Comparison of ENCODE assay signal across 8 mouse cellular contexts in the genomic region with DNA sequence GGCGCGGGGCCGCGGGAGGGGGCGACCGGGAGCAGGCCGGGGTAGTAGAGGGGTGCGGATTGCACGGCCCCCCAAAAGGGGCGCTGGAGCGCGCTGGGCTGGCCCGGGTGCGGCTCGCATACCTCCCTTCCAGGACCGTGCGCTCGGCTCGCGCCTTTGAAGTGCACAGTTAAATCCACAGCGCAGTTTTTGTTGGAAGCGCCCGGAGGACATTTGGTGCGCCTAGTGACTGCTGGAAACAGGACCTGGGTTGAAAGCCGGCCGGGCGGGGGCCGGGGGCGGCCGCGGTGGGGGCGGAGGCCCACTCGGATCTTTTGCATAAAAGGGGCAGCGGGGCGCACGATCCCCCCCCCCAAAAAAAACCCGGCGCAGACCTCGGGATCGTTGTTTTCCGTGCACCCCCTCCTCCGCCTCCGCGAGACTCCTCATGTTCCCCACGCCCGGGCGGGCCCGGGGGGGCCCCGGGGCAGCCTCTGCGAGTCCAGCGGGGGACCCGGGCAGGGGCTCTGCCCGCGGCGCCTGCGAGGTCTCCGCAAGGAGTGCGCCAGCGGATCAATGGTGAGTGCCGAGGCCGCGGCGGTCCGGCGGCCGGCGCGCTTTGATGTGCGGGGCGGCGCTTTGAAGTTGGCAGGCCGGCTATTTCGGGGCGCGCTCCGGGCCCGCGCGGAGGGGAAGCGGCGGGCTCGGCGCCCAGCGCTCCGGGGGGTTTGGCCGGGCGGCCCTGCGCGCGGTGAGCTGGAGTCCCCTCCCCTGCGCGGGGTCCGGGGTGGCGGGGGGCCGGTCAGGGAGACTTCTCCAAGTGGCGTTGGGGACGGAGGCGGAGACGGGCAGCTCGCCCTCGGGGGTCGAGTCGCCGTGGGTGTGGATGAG. TPM values are rescaled to one million over a fixed set of nuclear protein-coding genes. Genes with fewer than 3 reads are reported as not detected.
DNase-seq lines count a peak whose midpoint lies in the region; ATAC-seq lines count a peak whose summit lies in the region.

No protein-coding gene starts in this region.

- WGBS in intestine, embryonic 16.5 days: under 1% methylated on average over 81 of the region's 104 CpGs

- peaks cover 37% of the 10 kb centered on the region for H3K4me1 ChIP-seq in intestine, embryonic 16.5 days (ENCODE audit: control insufficient read depth, insufficient read depth, low read length)

- DNase-seq in adrenal gland, postnatal 25 days: peak; percentile 85
- DNase-seq in embryo, embryonic 11.5 days (ENCODE audit: low read depth, low spot score): peak; percentile 80
- DNase-seq in left cerebral cortex, postnatal 36 days (ENCODE audit: low spot score in 2 of 2): peak; percentile 79 to 84
- peak; percentile 83 for DNase-seq in right cerebral cortex, postnatal 25 days
- peak; percentile 83 for DNase-seq in urinary bladder, postnatal 4 days (ENCODE audit: low spot score in 2 of 2)

- intact Hi-C loops in left cerebral cortex, postnatal 36 days (cut with DNase I): no loop called here

- H3K9ac ChIP-seq in intestine, embryonic 16.5 days (ENCODE audit: low read depth, low read length): peak overlapping the region; percentile 92

- H3K36me3 ChIP-seq in intestine, embryonic 16.5 days (ENCODE audit: control insufficient read depth, insufficient read depth, low read length): no peaks in the 10 kb centered on the region

- H3K9me3 ChIP-seq in intestine, embryonic 16.5 days (ENCODE audit: control insufficient read depth, low read length): peaks cover 3% of the 10 kb centered on the region; the same call in 1 of the 2 replicates

- peaks cover 4% of the 10 kb centered on the region; the same call in 1 of the 2 replicates for H3K27me3 ChIP-seq in intestine, embryonic 16.5 days (replicated peaks; ENCODE audit: control insufficient read depth, insufficient read depth, low read length)

- peak; percentile 42 for ATAC-seq in granulocyte monocyte progenitor cell, adult 5-6 weeks (replicated peaks; ENCODE audit: poor library complexity, severe bottlenecking)
- ATAC-seq in intestine, embryonic 16.5 days: peak; percentile 87
- ATAC-seq in megakaryocyte-erythroid progenitor cell, adult 5-6 weeks (replicated peaks; ENCODE audit: low FRiP score, low TSS enrichment, poor library complexity, severe bottlenecking): peak; percentile 7

- H3K27ac ChIP-seq in intestine, embryonic 16.5 days (ENCODE audit: low read length): peak overlapping the region; percentile 100

- H3K4me3 ChIP-seq in intestine, embryonic 16.5 days (ENCODE audit: low read length): peak overlapping the region; percentile 91

- H3K4me2 ChIP-seq in intestine, embryonic 16.5 days (ENCODE audit: low read depth, low read length): peak overlapping the region; percentile 95

RNA-seq across cellular contexts. Expression of a gene that starts 0.7 kb away (rescaled TPM):
- total RNA-seq in adrenal gland, postnatal 25 days (2021): 42.0 and 43.5 TPM in 2 replicates
- 1.1 and 1.7 TPM in 2 replicates for total RNA-seq in granulocyte monocyte progenitor cell, adult 5-6 weeks (2014; fragmentation: Nextera tagmentation)
- 0.34 and 0.67 TPM in 2 replicates for total RNA-seq in granulocyte monocyte progenitor cell, adult 5-6 weeks (2017)
- 2.8 and 3.2 TPM in 2 replicates for polyA plus RNA-seq in intestine, embryonic 16.5 days (2015; fragmentation: Nextera tagmentation; extraction: Ambion mirVana)
- total RNA-seq in left cerebral cortex, postnatal 36 days (2021): 10 to 100 TPM; 33.3 to 34.9 TPM
- total RNA-seq in megakaryocyte-erythroid progenitor cell, adult 5-6 weeks (2014; fragmentation: Nextera tagmentation): 1.3 and 5.7 TPM in 2 replicates
- 0.38 and 2.0 TPM in 2 replicates for total RNA-seq in megakaryocyte-erythroid progenitor cell, adult 5-6 weeks (2017)

Comparison
In these comparisons a context has a peak if more than half of its experiments do, and no peak if none do; other contexts are left out.
1. Peak in every context shown above with its lines: DNase-seq, ATAC-seq, H3K4me3 ChIP-seq and H3K27ac ChIP-seq.
2. ATAC-seq: peak in every context shown above with its lines; median percentile 87 in intestine, embryonic 16.5 days; 42 in granulocyte monocyte progenitor cell, adult 5-6 weeks; 7 in megakaryocyte-erythroid progenitor cell, adult 5-6 weeks.